Mouse (Mus musculus): ENCODE results near the gene Mei1.

DNA sequence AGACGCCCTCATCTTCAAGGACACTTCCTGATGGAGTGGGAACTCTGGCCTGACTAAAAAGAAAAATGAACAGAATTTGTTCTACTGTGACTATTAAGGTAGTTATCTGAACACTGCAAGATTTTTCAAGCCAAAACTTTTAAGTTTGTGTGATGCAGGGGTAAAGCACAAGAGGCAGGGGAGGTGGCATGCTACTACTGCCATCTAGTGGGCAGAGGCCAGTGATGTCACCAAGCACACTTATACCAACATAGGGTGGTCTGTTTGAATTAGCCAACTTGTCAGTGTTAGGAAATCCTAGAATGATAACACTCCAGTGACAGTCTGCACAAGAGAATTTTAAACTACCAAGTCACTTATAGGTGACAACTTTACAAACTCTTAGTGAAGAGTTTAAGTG is 29.1 kb upstream of the Mei1 start:
- TF ChIP-seq POLR2A (IDR thresholded peaks at IDR 0.05; ENCODE audit: insufficient read length, low read depth), result peak; percentile 27
- TF ChIP-seq REST (IDR thresholded peaks at IDR 0.05; ENCODE audit: insufficient read depth, insufficient read length), result no peak
- TF ChIP-seq SRF (IDR thresholded peaks at IDR 0.05; ENCODE audit: control insufficient read depth, insufficient read length, low read depth), result no peak
- no peak for TF ChIP-seq USF1 (IDR thresholded peaks at IDR 0.05; ENCODE audit: low read depth)
- no peak for TF ChIP-seq MAX (IDR thresholded peaks at IDR 0.05; ENCODE audit: low read depth)
- peak; percentile 40 for TF ChIP-seq POLR2AphosphoS2 (IDR thresholded peaks at IDR 0.05; ENCODE audit: insufficient read length, low read depth)
- TF ChIP-seq TCF12 (IDR thresholded peaks at IDR 0.05; ENCODE audit: insufficient read depth, poor library complexity, severe bottlenecking), result no peak
- TF ChIP-seq MYOG (IDR thresholded peaks at IDR 0.05; ENCODE audit: control insufficient read depth in 1 of 3, insufficient read depth in 1 of 3, insufficient read length in 2 of 3, low read depth in 2 of 3), result no peak
- no peak for TF ChIP-seq E2F4 (IDR thresholded peaks at IDR 0.05; ENCODE audit: insufficient read depth)
- no peak for TF ChIP-seq MYOD1 (IDR thresholded peaks at IDR 0.05; ENCODE audit: control insufficient read depth in 1 of 3, insufficient read length in 2 of 3, low read depth in 2 of 3)

All from myocyte (in vitro differentiated cells).